17 mouse cellular contexts compared by ENCODE assay signal in genomic region chr8:70377049-70377448, GRCm38 (mm10). TPM values are rescaled to one million over a fixed set of nuclear protein-coding genes. Genes with fewer than 3 reads are reported as not detected.
DNase-seq lines count a peak whose midpoint lies in the region; ATAC-seq and TF ChIP-seq lines count a peak whose summit lies in the region.
"Had no signal": no experiment of that assay in that cellular context is flagged by ENCODE, and none has a peak within 500 bp of the region (broad histone marks: within the 10 kb centered on the region; RNA-seq: fewer than 3 reads in every experiment).

No protein-coding gene starts in this region.

- H3K4me3 ChIP-seq in hindbrain, postnatal 0 days (ENCODE audit: low read length), result no peak overlapping the region
- no peak overlapping the region for H3K4me3 ChIP-seq in hindbrain, embryonic 13.5 days
- H3K4me3 ChIP-seq in testis, adult 2 months (ENCODE audit: control insufficient read depth, low read depth, low read length), result peak overlapping the region; percentile 89
- H3K4me3 ChIP-seq in forebrain, embryonic 15.5 days, result no peak overlapping the region
- H3K4me3 ChIP-seq: myocyte had no signal

- H3K27ac ChIP-seq in hindbrain, postnatal 0 days, result no peak overlapping the region
- no peak overlapping the region for H3K27ac ChIP-seq in hindbrain, embryonic 13.5 days
- H3K27ac ChIP-seq in testis, adult 2 months (ENCODE audit: control insufficient read depth, insufficient read depth, low read depth, low read length), result no peak overlapping the region
- no peak overlapping the region for H3K27ac ChIP-seq in forebrain, embryonic 15.5 days (replicated peaks)
- H3K27ac ChIP-seq: heart, embryonic 10.5 days; midbrain, embryonic 12.5 days had no signal

- peak; percentile 44 for TF ChIP-seq CTCF in hindbrain, postnatal 0 days (IDR thresholded peaks at IDR 0.05; ENCODE audit: low read depth)
- TF ChIP-seq CTCF in testis, adult 2 months (IDR thresholded peaks at IDR 0.05; ENCODE audit: control insufficient read depth, insufficient read depth, insufficient replicate concordance, low read depth, low read length), result no peak

- H3K9me3 ChIP-seq in hindbrain, postnatal 0 days (ENCODE audit: low read length), result no peaks in the 10 kb centered on the region
- H3K9me3 ChIP-seq in hindbrain, embryonic 13.5 days, result no peaks in the 10 kb centered on the region
- H3K9me3 ChIP-seq in forebrain, embryonic 15.5 days, result no peaks in the 10 kb centered on the region
- H3K9me3 ChIP-seq: heart, embryonic 10.5 days; midbrain, embryonic 12.5 days had no signal

- WGBS in hindbrain, postnatal 0 days, result 16% methylated on average over 15 of the region's 15 CpGs
- 16% methylated on average over 15 of the region's 15 CpGs for WGBS in hindbrain, embryonic 13.5 days
- 11% methylated on average over 15 of the region's 15 CpGs for WGBS in forebrain, embryonic 15.5 days

- H3K4me1 ChIP-seq in hindbrain, postnatal 0 days (ENCODE audit: insufficient read depth, low read length), result no peaks in the 10 kb centered on the region
- H3K4me1 ChIP-seq in hindbrain, embryonic 13.5 days (replicated peaks), result peaks cover 27% of the 10 kb centered on the region
- peaks cover 44% of the 10 kb centered on the region for H3K4me1 ChIP-seq in testis, adult 2 months (ENCODE audit: control insufficient read depth, insufficient read depth, low read length)
- peaks cover 24% of the 10 kb centered on the region for H3K4me1 ChIP-seq in forebrain, embryonic 15.5 days

- H3K27me3 ChIP-seq in hindbrain, postnatal 0 days (ENCODE audit: insufficient read depth, low read length), result peaks cover 58% of the 10 kb centered on the region
- peaks cover 93% of the 10 kb centered on the region for H3K27me3 ChIP-seq in hindbrain, embryonic 13.5 days
- H3K27me3 ChIP-seq in testis, adult 2 months (ENCODE audit: control insufficient read depth, insufficient read depth, low read length), result no peaks in the 10 kb centered on the region
- H3K27me3 ChIP-seq in splenic B cell, adult 2 months (ENCODE audit: control insufficient read depth, insufficient read depth, low read length, poor library complexity, severe bottlenecking), result no peaks in the 10 kb centered on the region
- H3K27me3 ChIP-seq in forebrain, embryonic 15.5 days, result peaks cover 72% of the 10 kb centered on the region

- no peak for TF ChIP-seq POLR2A in testis, adult 2 months (IDR thresholded peaks at IDR 0.05; ENCODE audit: control insufficient read depth, low read depth, low read length)

- H3K9ac ChIP-seq in hindbrain, postnatal 0 days (replicated peaks; ENCODE audit: low read length), result no peak overlapping the region
- H3K9ac ChIP-seq in hindbrain, embryonic 13.5 days, result no peak overlapping the region
- no peak overlapping the region for H3K9ac ChIP-seq in forebrain, embryonic 15.5 days (replicated peaks)
- H3K9ac ChIP-seq: midbrain, embryonic 12.5 days had no signal

- H3K4me2 ChIP-seq in hindbrain, postnatal 0 days (ENCODE audit: low read depth, low read length), result no peak overlapping the region
- no peak overlapping the region for H3K4me2 ChIP-seq in hindbrain, embryonic 13.5 days
- no peak overlapping the region for H3K4me2 ChIP-seq in forebrain, embryonic 15.5 days (replicated peaks)
- H3K4me2 ChIP-seq: midbrain, embryonic 12.5 days had no signal

- peak; percentile 9 for DNase-seq in cerebellum, adult 11 months
- no peak for DNase-seq in cerebellum, postnatal 4 days (ENCODE audit: low spot score in 2 of 2)
- DNase-seq in hindbrain, postnatal 0 days (ENCODE audit: low spot score), result no peak
- DNase-seq in testis, postnatal 10 days (ENCODE audit: low spot score), result no peak
- DNase-seq in splenic B cell, adult 2 months (ENCODE audit: low read depth, low spot score), result peak; percentile 26
- DNase-seq: adrenal gland, adult 8-10 months; gastrocnemius, postnatal 14 days; heart, postnatal 36 days; kidney, postnatal 10 days had no signal

- no peak for ATAC-seq in hindbrain, postnatal 0 days
- ATAC-seq in hindbrain, embryonic 13.5 days (ENCODE audit: low FRiP score), result no peak
- no peak for ATAC-seq in forebrain, embryonic 15.5 days (replicated peaks)
- ATAC-seq: lung, postnatal 0 days had no signal

- H3K36me3 ChIP-seq in hindbrain, postnatal 0 days (ENCODE audit: insufficient read depth, low read length), result no peaks in the 10 kb centered on the region
- no peaks in the 10 kb centered on the region for H3K36me3 ChIP-seq in hindbrain, embryonic 13.5 days
- no peaks in the 10 kb centered on the region; the same call in 1 of the 2 replicates for H3K36me3 ChIP-seq in testis, adult 2 months (ENCODE audit: control insufficient read depth, insufficient read depth, low read length)
- H3K36me3 ChIP-seq in splenic B cell, adult 2 months (ENCODE audit: control insufficient read depth, insufficient read depth, low read length, poor library complexity, severe bottlenecking), result no peaks in the 10 kb centered on the region
- H3K36me3 ChIP-seq in forebrain, embryonic 15.5 days, result no peaks in the 10 kb centered on the region
- H3K36me3 ChIP-seq: G1E; heart, embryonic 10.5 days; midbrain, embryonic 12.5 days had no signal

RNA-seq across cellular contexts. Expression of gene Comp, which starts 3.7 kb away (rescaled TPM):
- total RNA-seq in hindbrain, postnatal 0 days (2014; rRNA removed), result 0.21 and 0.29 TPM in 2 replicates
- 0.25 and 0.33 TPM in 2 replicates for polyA plus RNA-seq in hindbrain, postnatal 0 days (2015; fragmentation: Nextera tagmentation; extraction: Ambion mirVana)
- polyA plus RNA-seq in hindbrain, embryonic 13.5 days (2015; fragmentation: Nextera tagmentation; extraction: Ambion mirVana), result 0.14 and 0.96 TPM in 2 replicates
- 409 and 456 TPM in 2 replicates for polyA plus RNA-seq in testis, adult 2 months (2012; rRNA removed)
- 0.14 TPM in 1 of 2 replicates, not detected in the other for polyA plus RNA-seq in forebrain, embryonic 15.5 days (2015; fragmentation: Nextera tagmentation; extraction: Ambion mirVana)
- total RNA-seq: G1E had no signal

RNA-seq across cellular contexts. Expression of gene Upf1, which starts 24.0 kb away (rescaled TPM):
- total RNA-seq in hindbrain, postnatal 0 days (2014; rRNA removed), result 40.4 and 48.4 TPM in 2 replicates
- polyA plus RNA-seq in hindbrain, postnatal 0 days (2015; fragmentation: Nextera tagmentation; extraction: Ambion mirVana), result 8.6 and 10.3 TPM in 2 replicates
- polyA plus RNA-seq in hindbrain, embryonic 13.5 days (2015; fragmentation: Nextera tagmentation; extraction: Ambion mirVana), result 14.4 and 15.9 TPM in 2 replicates
- 33.3 and 35.4 TPM in 2 replicates for polyA plus RNA-seq in testis, adult 2 months (2012; rRNA removed)
- polyA plus RNA-seq in forebrain, embryonic 15.5 days (2015; fragmentation: Nextera tagmentation; extraction: Ambion mirVana), result 17.5 and 17.8 TPM in 2 replicates

RNA-seq across cellular contexts. Expression of gene Gdf1, which starts 47.4 kb away (rescaled TPM):
- 5.3 and 8.4 TPM in 2 replicates for total RNA-seq in hindbrain, postnatal 0 days (2014; rRNA removed)
- 6.0 and 6.9 TPM in 2 replicates for polyA plus RNA-seq in hindbrain, postnatal 0 days (2015; fragmentation: Nextera tagmentation; extraction: Ambion mirVana)
- 1.2 and 2.6 TPM in 2 replicates for polyA plus RNA-seq in hindbrain, embryonic 13.5 days (2015; fragmentation: Nextera tagmentation; extraction: Ambion mirVana)
- polyA plus RNA-seq in testis, adult 2 months (2012; rRNA removed), result 0.20 and 0.24 TPM in 2 replicates
- 0.87 and 5.1 TPM in 2 replicates for polyA plus RNA-seq in forebrain, embryonic 15.5 days (2015; fragmentation: Nextera tagmentation; extraction: Ambion mirVana)
- total RNA-seq: G1E; heart, postnatal 36 days had no signal
- polyA plus RNA-seq: G1E had no signal

Comparison
In these comparisons a context has a peak if more than half of its experiments do, and no peak if none do; other contexts are left out.
1. DNase-seq: peak in cerebellum, adult 11 months (single experiment) and splenic B cell, adult 2 months (single experiment); none in cerebellum, postnatal 4 days (0 of 2), hindbrain, postnatal 0 days (single experiment) and testis, postnatal 10 days (single experiment).
2. RNA of gene Comp, which starts 3.7 kb away (polyA plus RNA-seq): 409 to 456 TPM in testis, adult 2 months; 0.25 to 0.33 TPM in hindbrain, postnatal 0 days, 0.14 to 0.96 TPM in hindbrain, embryonic 13.5 days and 0.14 TPM in forebrain, embryonic 15.5 days; every median in the first group is over 100 times any median in the second.